Mouse (Mus musculus) splenic B cell, adult 2 months (primary cell): ENCODE data around the gene Hspb6.

Experiments used
- DNase-seq: peaks from one replicate; pipeline ENCODE4 v3.0.0-alpha.2; 2011; ENCODE audit warnings: low read depth, low spot score
- H3K27me3 ChIP-seq: 2 replicates; pipeline ENCODE4 v1.6.1; 2012; ENCODE audit warnings: mild to moderate bottlenecking, low read length, moderate library complexity, mixed read lengths; ENCODE audit not compliant: control insufficient read depth, poor library complexity, insufficient read depth, severe bottlenecking
- H3K36me3 ChIP-seq: 2 replicates; pipeline ENCODE4 v1.6.1; 2012; ENCODE audit warnings: mild to moderate bottlenecking, low read length, moderate library complexity, mixed read lengths; ENCODE audit not compliant: control insufficient read depth, poor library complexity, insufficient read depth, severe bottlenecking

Hspb6 gene

GRCm38 (mm10) chr7:30602583-30602982 is 50.6 kb downstream of the Hspb6 start:
- DNase-seq: no peak
- Histone ChIP-seq H3K27me3 (no peaks in the 10 kb centered on the region), H3K36me3 (no peaks in the 10 kb centered on the region)

- DNase-seq: no peak
- Histone ChIP-seq H3K27me3 (no peaks in the 10 kb centered on the region), H3K36me3 (no peaks in the 10 kb centered on the region)
These were observed 52.4 kb downstream of the Hspb6 start for GRCm38 (mm10) chr7:30604424-30604823.

- no peak for DNase-seq
These were observed 53.0 kb downstream of the Hspb6 start for GRCm38 (mm10) chr7:30604944-30605343.

More at GRCm38 (mm10) chr7:30604944-30605343, 53.0 kb downstream of the Hspb6 start:
- H3K36me3 ChIP-seq: no peaks in the 10 kb centered on the region
- no peaks in the 10 kb centered on the region for H3K27me3 ChIP-seq
